In genomic region chr4:55451026-55451425, GRCm38 (mm10) we compare ENCODE assay signal across 11 mouse cellular contexts.
DNase-seq lines count a peak whose midpoint lies in the region; ATAC-seq and TF ChIP-seq lines count a peak whose summit lies in the region.
"Had no signal": no experiment of that assay in that cellular context is flagged by ENCODE, and none has a peak within 500 bp of the region (broad histone marks: within the 10 kb centered on the region; RNA-seq: fewer than 3 reads in every experiment).

No protein-coding gene starts in this region.

- peak; percentile 54 for TF ChIP-seq CTCF in lung, embryonic 14.5 days (IDR thresholded peaks at IDR 0.05; ENCODE audit: low read depth)
- peak; percentile 44; the same call in 1 of the 2 replicates for TF ChIP-seq CTCF in small intestine, adult 2 months (IDR thresholded peaks at IDR 0.05; ENCODE audit: extremely low read depth, insufficient read length, insufficient replicate concordance, low read depth, low read length)

- H3K4me3 ChIP-seq in lung, embryonic 14.5 days (ENCODE audit: low read depth, low read length) = no peak overlapping the region
- H3K4me3 ChIP-seq in small intestine, adult 2 months (ENCODE audit: low read depth, low read length) = no peak overlapping the region
- H3K4me3 ChIP-seq: embryonic facial prominence, embryonic 10.5 days; limb, embryonic 10.5 days; neural tube, embryonic 12.5 days had no signal

- no peaks in the 10 kb centered on the region for H3K27me3 ChIP-seq in lung, embryonic 14.5 days (ENCODE audit: insufficient read depth, low read length)
- H3K27me3 ChIP-seq in small intestine, adult 2 months (ENCODE audit: control insufficient read depth, insufficient read depth, low read length) = no peaks in the 10 kb centered on the region
- H3K27me3 ChIP-seq: neural tube, embryonic 12.5 days had no signal

- no peaks in the 10 kb centered on the region for H3K36me3 ChIP-seq in lung, embryonic 14.5 days (ENCODE audit: insufficient read depth)
- no peaks in the 10 kb centered on the region for H3K36me3 ChIP-seq in small intestine, adult 2 months (ENCODE audit: control insufficient read depth, insufficient read depth, low read length)
- H3K36me3 ChIP-seq: embryonic facial prominence, embryonic 10.5 days; limb, embryonic 10.5 days; neural tube, embryonic 12.5 days had no signal

- H3K9me3 ChIP-seq in lung, embryonic 14.5 days (ENCODE audit: low read depth, low read length) = no peaks in the 10 kb centered on the region
- H3K9me3 ChIP-seq: embryonic facial prominence, embryonic 10.5 days; limb, embryonic 10.5 days; neural tube, embryonic 12.5 days had no signal

- 61% methylated on average over 4 of the region's 4 CpGs for WGBS in lung, embryonic 14.5 days
- 80% methylated on average over 4 of the region's 4 CpGs for WGBS in small intestine, adult 2 months

- no peaks in the 10 kb centered on the region for H3K4me1 ChIP-seq in lung, embryonic 14.5 days (ENCODE audit: insufficient read depth)
- H3K4me1 ChIP-seq in small intestine, adult 2 months (ENCODE audit: control insufficient read depth, insufficient read depth, insufficient read length, low read length) = no peaks in the 10 kb centered on the region
- H3K4me1 ChIP-seq: embryonic facial prominence, embryonic 10.5 days; limb, embryonic 10.5 days; neural tube, embryonic 12.5 days had no signal

- H3K27ac ChIP-seq in lung, embryonic 14.5 days (ENCODE audit: low read depth) = no peak overlapping the region
- no peak overlapping the region for H3K27ac ChIP-seq in small intestine, adult 2 months (ENCODE audit: insufficient read depth, low read depth, low read length)
- H3K27ac ChIP-seq: embryonic facial prominence, embryonic 10.5 days; limb, embryonic 10.5 days; neural tube, embryonic 12.5 days had no signal

- H3K4me2 ChIP-seq in lung, embryonic 14.5 days = no peak overlapping the region
- H3K4me2 ChIP-seq: neural tube, embryonic 12.5 days had no signal

- H3K9ac ChIP-seq in lung, embryonic 14.5 days = no peak overlapping the region
- H3K9ac ChIP-seq: neural tube, embryonic 12.5 days had no signal

- ATAC-seq in lung, embryonic 14.5 days (ENCODE audit: insufficient read depth) = no peak

- peak; percentile 27 for DNase-seq in embryo, embryonic 10 days (ENCODE audit: low spot score)
- no peak for DNase-seq in embryo, embryonic 9.5 days (ENCODE audit: extremely low spot score)
- DNase-seq in lung, embryonic 14.5 days = peak; percentile 28
- DNase-seq in lung, postnatal 25 days (ENCODE audit: low spot score) = no peak
- peak; percentile 10 for DNase-seq in MN1 (ENCODE audit: low spot score)
- DNase-seq in Muller cell, postnatal 12 days (ENCODE audit: inconsistent ontology term) = no peak
- DNase-seq in gastrocnemius, postnatal 10 days = no peak

- no peak for TF ChIP-seq POLR2A in small intestine, adult 2 months (IDR thresholded peaks at IDR 0.05; ENCODE audit: low read depth, low read length)

Comparison
In these comparisons a context has a peak if more than half of its experiments do, and no peak if none do; other contexts are left out.
1. DNase-seq: peak in embryo, embryonic 10 days (single experiment), lung, embryonic 14.5 days (single experiment) and MN1 (single experiment); none in embryo, embryonic 9.5 days (single experiment), lung, postnatal 25 days (single experiment), Muller cell, postnatal 12 days (single experiment) and gastrocnemius, postnatal 10 days (single experiment).